Mouse (Mus musculus) macrophage (primary cell): ENCODE measurements around the gene Sesn2. TPM values are rescaled to one million over a fixed set of nuclear protein-coding genes. Genes with fewer than 3 reads are reported as not detected.

ENCODE experiments used
- H3K27ac ChIP-seq: fragments of 350-480 bp; formaldehyde crosslinking; 2 replicates; pipeline ENCODE4 v1.9.0; 2021
- H3K36me3 ChIP-seq: fragments of 350-480 bp; formaldehyde crosslinking; 2 replicates; pipeline ENCODE4 v1.9.0; 2021; ENCODE audit errors: inconsistent target
- H3K4me3 ChIP-seq: fragments of 350-480 bp; formaldehyde crosslinking; 2 replicates; pipeline ENCODE4 v1.9.0; 2021; ENCODE audit errors: inconsistent target
- H3K79me2 ChIP-seq: fragments of 350-480 bp; formaldehyde crosslinking; 2 replicates; pipeline ENCODE4 v1.9.0; 2021; ENCODE audit errors: inconsistent target
- WGBS: methylation state at CpG from one replicate; pipeline ENCODE4 v1.1.7; 2026; ENCODE audit warnings: inconsistent platforms; ENCODE audit not compliant: missing documents; 5-methylcytosine and 5-hydroxymethylcytosine counted together
- polyA plus RNA-seq: library from polyadenylated mRNA; stranded (reverse); fragments of 250-400 nt; gene quantifications from 3 replicates; pipeline ENCODE4 v1.2.4, GENCODE M21; 2018; ENCODE audit warnings: inconsistent platforms

Sesn2 gene
- polyA plus RNA-seq, 1 experiment from 2014 or later, result 12.3 TPM

GRCm38 (mm10) chr4:132477833-132478232 is 32.5 kb downstream of the Sesn2 start:
- no peaks in the 10 kb centered on the region for H3K79me2 ChIP-seq
- no peak overlapping the region for H3K4me3 ChIP-seq
- 91% methylated on average over 8 of the region's 8 CpGs for WGBS
- no peak overlapping the region for H3K27ac ChIP-seq
- no peaks in the 10 kb centered on the region for H3K36me3 ChIP-seq

GRCm38 (mm10) chr4:132475895-132476878 is 34.1 kb downstream of the Sesn2 start:
- H3K4me3 ChIP-seq, result no peak overlapping the region
- H3K27ac ChIP-seq, result peak overlapping the region; percentile 17
- no peaks in the 10 kb centered on the region for H3K79me2 ChIP-seq
- no peaks in the 10 kb centered on the region for H3K36me3 ChIP-seq
- 49% methylated on average over 13 of the region's 13 CpGs for WGBS

- no peaks in the 10 kb centered on the region for H3K36me3 ChIP-seq
- no peak overlapping the region for H3K27ac ChIP-seq
- no peak overlapping the region for H3K4me3 ChIP-seq
- WGBS, result 51% methylated on average over 4 of the region's 4 CpGs
- no peaks in the 10 kb centered on the region for H3K79me2 ChIP-seq
These were observed 35.7 kb downstream of the Sesn2 start for GRCm38 (mm10) chr4:132474631-132475030.

- no peaks in the 10 kb centered on the region for H3K36me3 ChIP-seq
- H3K27ac ChIP-seq, result no peak overlapping the region
- no peaks in the 10 kb centered on the region for H3K79me2 ChIP-seq
- no peak overlapping the region for H3K4me3 ChIP-seq
- WGBS, result 41% methylated on average over 8 of the region's 9 CpGs
These were observed 36.9 kb downstream of the Sesn2 start for GRCm38 (mm10) chr4:132473411-132473810.

GRCm38 (mm10) chr4:132469873-132470272 is 40.4 kb downstream of the Sesn2 start:
- Histone ChIP-seq H3K4me3 (no peak overlapping the region), H3K27ac (no peak overlapping the region), H3K36me3 (no peaks in the 10 kb centered on the region), H3K79me2 (no peaks in the 10 kb centered on the region)
- 32% methylated on average over 3 of the region's 3 CpGs for WGBS

GRCm38 (mm10) chr4:132464255-132464613 is 46.1 kb downstream of the Sesn2 start:
- Histone ChIP-seq H3K27ac (peak overlapping the region; percentile 74), H3K4me3 (peak overlapping the region; percentile 99), H3K79me2 (peaks cover 44% of the 10 kb centered on the region), H3K36me3 (peaks cover 17% of the 10 kb centered on the region)
- WGBS, result 0% methylated on average over 5 of the region's 5 CpGs

- Histone ChIP-seq H3K27ac (peak within 1 kb of the TSS; percentile 74), H3K79me2 (peaks cover 49% of the 10 kb centered on the region), H3K36me3 (peaks cover 23% of the 10 kb centered on the region), H3K4me3 (peak within 1 kb of the TSS; percentile 99)
- under 1% methylated on average over 41 of the region's 44 CpGs for WGBS
These were observed 46.7 kb downstream of the Sesn2 start, which contains the start of gene Med18 for GRCm38 (mm10) chr4:132463430-132464254. Gene Med18 (minus strand): TSS chr4:132463921.

- 14% methylated on average over 11 of the region's 11 CpGs for WGBS
- H3K27ac ChIP-seq, result peak overlapping the region; percentile 74
These were observed 47.5 kb downstream of the Sesn2 start for GRCm38 (mm10) chr4:132462836-132463235.

GRCm38 (mm10) chr4:132460225-132460624 is 50.1 kb downstream of the Sesn2 start:
- 88% methylated on average over 8 of the region's 8 CpGs for WGBS
- peaks cover 23% of the 10 kb centered on the region for H3K36me3 ChIP-seq

More at GRCm38 (mm10) chr4:132462836-132463235, 47.5 kb downstream of the Sesn2 start:
- H3K4me3 ChIP-seq, result peak overlapping the region; percentile 99
- peaks cover 23% of the 10 kb centered on the region for H3K36me3 ChIP-seq
- peaks cover 49% of the 10 kb centered on the region for H3K79me2 ChIP-seq

GRCm38 (mm10) chr4:132455561-132455960 is 54.7 kb downstream of the Sesn2 start:
- H3K27ac ChIP-seq, result no peak overlapping the region
- peaks cover 19% of the 10 kb centered on the region for H3K36me3 ChIP-seq
- H3K4me3 ChIP-seq, result no peak overlapping the region
- WGBS, result 86% methylated on average over 6 of the region's 6 CpGs
- peaks cover 18% of the 10 kb centered on the region for H3K79me2 ChIP-seq

More at GRCm38 (mm10) chr4:132460225-132460624, 50.1 kb downstream of the Sesn2 start:
- Histone ChIP-seq H3K79me2 (peaks cover 49% of the 10 kb centered on the region), H3K27ac (no peak overlapping the region), H3K4me3 (no peak overlapping the region)

GRCm38 (mm10) chr4:132455146-132455545 is 55.2 kb downstream of the Sesn2 start:
- Histone ChIP-seq H3K27ac (no peak overlapping the region), H3K36me3 (peaks cover 15% of the 10 kb centered on the region), H3K79me2 (peaks cover 14% of the 10 kb centered on the region), H3K4me3 (no peak overlapping the region)
- 97% methylated on average over 3 of the region's 3 CpGs for WGBS

- WGBS, result 96% methylated on average over 6 of the region's 6 CpGs
- H3K79me2 ChIP-seq, result peaks cover 5% of the 10 kb centered on the region; the same call in 1 of the 2 replicates
These were observed 56.1 kb downstream of the Sesn2 start for GRCm38 (mm10) chr4:132454216-132454615.

GRCm38 (mm10) chr4:132449778-132450177 is 60.5 kb downstream of the Sesn2 start:
- Histone ChIP-seq H3K36me3 (no peaks in the 10 kb centered on the region), H3K4me3 (no peak overlapping the region), H3K27ac (no peak overlapping the region), H3K79me2 (no peaks in the 10 kb centered on the region)
- WGBS, result 67% methylated on average over 3 of the region's 3 CpGs

More at GRCm38 (mm10) chr4:132454216-132454615, 56.1 kb downstream of the Sesn2 start:
- no peak overlapping the region for H3K27ac ChIP-seq
- H3K4me3 ChIP-seq, result no peak overlapping the region
- H3K36me3 ChIP-seq, result peaks cover 5% of the 10 kb centered on the region; the same call in 1 of the 2 replicates

GRCm38 (mm10) chr4:132446105-132446504 is 64.2 kb downstream of the Sesn2 start:
- Histone ChIP-seq H3K36me3 (no peaks in the 10 kb centered on the region), H3K27ac (no peak overlapping the region), H3K4me3 (no peak overlapping the region), H3K79me2 (no peaks in the 10 kb centered on the region)
- 85% methylated on average over 11 of the region's 12 CpGs for WGBS
